Mouse (Mus musculus) gastrocnemius, postnatal 14 days (tissue): ENCODE data around the gene Nkx2-1. TPM values are rescaled to one million over a fixed set of nuclear protein-coding genes. Genes with fewer than 3 reads are reported as not detected.
"Not testable (repeated sequence)": the region's sequence is repeated elsewhere in the genome, so short reads cannot be mapped to it uniquely, and the experiment has no call there.

Experiments used
- DNase-seq: peaks from one replicate; pipeline ENCODE4 v3.0.0; 2021; ENCODE audit warnings: mixed read lengths
- intact Hi-C: fragments of 180-260 bp; cut with DNase I; formaldehyde crosslinking; loops from one replicate; pipeline ENCODE4 v1.15.1; 2025; ENCODE audit warnings: low total_unique reads
- total RNA-seq, 2 experiments: library from RNA; stranded (reverse); gene quantifications; 2 replicates each; pipeline ENCODE4 v1.2.3; 2021

Gene Nkx2-1
- total RNA-seq, 2 experiments from 2014 or later, result not detected

DNA sequence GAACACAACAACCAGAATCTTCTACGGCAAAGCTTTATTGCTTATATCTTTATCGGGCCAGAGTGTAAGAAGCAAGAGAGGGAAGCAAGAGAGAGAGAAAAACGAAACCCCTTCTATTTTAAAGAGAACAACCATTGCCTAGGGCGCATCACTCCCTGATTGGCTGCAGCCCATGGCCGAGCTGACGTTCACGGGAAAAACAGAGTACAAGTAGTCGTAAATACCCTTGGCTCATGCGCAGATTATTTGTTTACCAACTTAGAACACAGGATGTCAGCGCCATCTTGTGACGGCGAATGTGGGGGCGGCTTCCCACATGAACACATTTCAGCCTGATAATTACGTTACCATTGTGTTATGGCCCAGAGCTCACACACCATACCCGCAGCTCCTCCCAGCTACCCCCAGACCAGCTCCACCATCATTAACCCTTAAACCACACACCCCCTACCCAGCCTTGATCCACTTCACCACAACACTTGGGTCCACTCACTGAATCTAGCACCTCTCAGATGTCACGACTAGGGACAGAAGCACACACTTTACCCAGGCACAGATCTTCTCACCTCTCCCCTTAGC is 11.4 kb downstream of the Nkx2-1 start:
- DNase-seq, intact Hi-C loops: not testable (repeated sequence)

DNA sequence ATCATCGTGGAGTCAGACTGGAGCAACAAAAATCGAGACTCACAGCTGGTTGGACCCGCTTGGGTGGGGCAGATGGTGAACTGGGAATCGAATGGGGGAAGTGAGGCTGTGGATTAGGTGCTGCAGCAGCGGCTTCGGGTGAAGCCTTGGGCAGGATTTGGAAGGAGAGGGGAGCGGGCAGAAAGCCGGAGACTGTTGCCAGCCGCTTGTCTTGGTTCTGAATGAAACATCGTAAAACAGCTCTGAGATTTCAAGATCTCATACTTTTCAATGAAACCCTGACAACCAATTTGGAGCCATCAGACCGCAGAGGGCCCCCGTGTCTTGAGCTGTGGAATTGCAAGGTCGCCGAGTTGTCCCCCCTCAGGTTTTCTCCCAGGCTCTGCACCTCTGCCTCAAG is 12.5 kb downstream of the Nkx2-1 start:
- intact Hi-C loops, result no loop called here
- no peak for DNase-seq

DNA sequence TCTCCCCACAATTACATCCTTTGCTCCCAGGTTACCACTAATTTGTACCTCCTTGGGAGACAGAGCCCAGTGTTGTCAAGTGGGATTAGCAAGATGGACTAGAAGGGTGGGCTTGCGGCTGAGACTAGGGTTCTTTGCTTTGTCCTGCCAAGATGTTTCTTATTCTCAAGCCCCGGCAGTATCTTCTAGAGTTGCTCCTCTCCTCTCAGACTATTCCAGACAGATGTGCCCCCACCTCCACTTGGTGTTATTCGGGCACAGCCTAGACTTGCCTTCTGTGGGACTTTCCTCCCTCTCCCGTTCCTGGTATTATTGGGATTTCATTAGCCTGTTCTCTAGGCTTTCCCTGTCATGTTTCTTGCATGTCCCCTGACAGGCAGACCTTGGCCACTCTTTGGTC is 14.5 kb downstream of the Nkx2-1 start:
- DNase-seq, result no peak
- intact Hi-C loops, result no loop called here

DNA sequence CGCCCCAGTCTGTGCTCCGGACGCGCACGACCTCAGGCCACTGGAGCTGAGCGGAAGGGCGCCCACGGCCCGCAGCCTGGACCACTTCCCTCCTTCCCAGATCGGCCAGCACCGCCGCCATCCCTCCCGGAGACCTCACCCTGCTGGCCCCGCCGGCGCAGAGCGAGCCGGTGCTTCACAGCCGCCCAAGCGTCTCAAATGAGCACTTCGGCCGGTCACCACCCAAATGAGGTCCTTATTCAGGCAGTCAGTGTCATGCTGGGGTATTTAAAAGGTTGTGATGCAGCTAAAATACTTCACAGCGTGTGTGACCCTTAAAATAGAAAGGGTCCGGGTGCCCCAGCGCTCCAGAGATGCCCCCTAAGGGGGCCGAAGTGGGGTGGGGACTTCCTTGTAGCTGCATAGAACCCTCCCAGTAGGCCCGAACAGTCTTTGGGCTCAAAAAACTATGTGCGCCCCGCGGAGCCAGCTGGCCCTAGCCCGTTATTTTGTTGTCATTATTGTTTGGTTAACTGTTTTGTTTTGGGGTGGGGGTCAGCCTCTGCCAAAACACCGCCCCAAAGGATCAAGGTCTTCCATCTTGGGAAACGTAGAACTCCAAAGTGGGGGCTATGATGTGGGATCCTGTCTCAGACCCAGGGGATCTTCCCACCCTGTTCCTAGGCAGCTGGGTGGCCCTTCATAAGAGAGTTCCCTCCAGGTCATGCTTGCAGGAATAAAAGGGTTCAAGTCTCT is 15.4 kb downstream of the Nkx2-1 start:
- no peak for DNase-seq
- intact Hi-C loops, result no loop called here

DNA sequence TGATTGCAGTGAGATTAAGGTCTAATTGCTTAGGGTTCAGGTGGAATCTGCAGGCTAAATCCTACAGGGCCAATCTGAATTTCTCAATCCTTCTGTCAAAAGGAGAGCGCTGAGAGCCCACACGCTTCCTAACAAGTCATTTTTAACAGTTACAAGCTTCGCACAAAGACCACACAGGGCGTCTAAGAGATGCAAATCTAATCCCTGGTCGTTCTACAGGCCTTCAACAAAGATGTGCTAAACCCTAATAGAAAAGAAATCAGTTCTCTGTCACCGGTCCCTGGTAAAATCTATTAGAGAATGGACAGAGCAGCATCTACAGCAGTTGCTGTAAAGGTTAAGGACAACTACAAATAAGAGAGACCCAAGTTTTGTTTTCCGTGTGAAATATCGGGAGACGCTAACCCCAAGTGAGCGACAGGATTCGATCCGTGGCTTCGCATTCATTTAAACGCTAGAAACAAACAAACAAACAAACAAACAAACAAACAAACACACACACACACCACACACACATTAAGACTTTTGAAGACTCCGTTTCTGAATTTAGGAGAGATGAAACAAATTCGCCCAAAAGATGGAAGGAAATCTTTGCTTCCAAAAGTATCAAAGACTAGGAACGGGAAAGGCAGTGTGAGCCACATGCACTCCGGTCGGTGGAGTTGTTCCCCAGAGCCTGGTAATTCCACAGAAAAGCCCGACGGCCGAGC is 16.2 kb downstream of the Nkx2-1 start:
- intact Hi-C loops, result no loop called here
- DNase-seq, result no peak

DNA sequence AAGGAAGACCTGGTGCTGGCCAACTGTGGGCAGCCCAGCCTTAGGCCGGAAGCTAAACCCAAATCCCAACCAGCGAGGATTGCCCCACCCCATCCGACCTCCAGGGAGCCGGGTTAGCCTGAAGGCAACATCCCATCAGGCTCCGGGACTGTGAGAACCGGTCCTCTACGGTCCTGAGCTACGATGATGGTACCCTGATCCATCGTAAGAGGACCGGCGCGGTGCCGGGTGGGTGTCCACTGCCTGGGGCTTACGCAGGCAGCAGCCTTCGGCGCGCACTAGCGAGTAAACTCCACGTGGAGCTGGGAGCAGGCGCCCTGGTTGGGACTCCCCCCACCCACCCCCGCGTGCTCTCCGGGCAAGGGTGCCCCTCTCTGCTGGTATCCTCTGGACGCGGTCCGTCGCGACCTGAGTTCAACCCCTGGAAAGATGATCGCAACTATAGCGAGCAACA is 16.9 kb downstream of the Nkx2-1 start:
- intact Hi-C loops, result no loop called here
- DNase-seq, result no peak

DNA sequence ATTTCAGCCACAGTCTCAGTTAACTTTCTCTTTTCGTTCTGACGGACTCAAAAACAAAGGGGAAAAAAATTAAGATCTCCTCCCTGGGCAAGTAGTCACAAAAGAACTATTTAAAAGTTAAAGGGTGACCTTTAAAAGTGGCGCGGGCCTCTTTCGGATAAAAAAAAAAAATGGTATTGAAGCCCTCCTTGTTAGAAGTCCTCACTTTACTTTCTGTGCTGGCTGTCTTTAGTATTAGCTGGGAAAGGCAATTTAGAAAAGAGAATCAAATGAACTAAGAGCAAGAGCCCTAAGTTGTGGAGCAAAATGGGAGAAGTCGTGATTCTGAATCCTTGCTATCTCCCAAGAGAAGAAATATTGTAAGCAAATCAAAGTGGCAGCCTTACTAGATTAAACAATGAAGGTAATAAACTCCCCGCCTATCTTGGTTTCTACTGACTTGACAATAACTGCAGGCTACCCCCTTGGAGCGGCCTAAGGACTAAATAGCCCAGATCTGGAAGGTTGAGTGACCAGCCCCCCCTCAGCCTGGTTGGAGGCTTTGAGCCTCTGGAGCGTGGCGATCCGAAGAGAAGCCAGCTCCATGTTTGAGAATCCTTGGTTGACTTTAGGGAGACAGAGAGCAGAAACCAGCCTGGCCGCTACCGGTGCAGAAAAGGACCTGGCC is 17.5 kb downstream of the Nkx2-1 start:
- no peak for DNase-seq
- intact Hi-C loops, result no loop called here

DNA sequence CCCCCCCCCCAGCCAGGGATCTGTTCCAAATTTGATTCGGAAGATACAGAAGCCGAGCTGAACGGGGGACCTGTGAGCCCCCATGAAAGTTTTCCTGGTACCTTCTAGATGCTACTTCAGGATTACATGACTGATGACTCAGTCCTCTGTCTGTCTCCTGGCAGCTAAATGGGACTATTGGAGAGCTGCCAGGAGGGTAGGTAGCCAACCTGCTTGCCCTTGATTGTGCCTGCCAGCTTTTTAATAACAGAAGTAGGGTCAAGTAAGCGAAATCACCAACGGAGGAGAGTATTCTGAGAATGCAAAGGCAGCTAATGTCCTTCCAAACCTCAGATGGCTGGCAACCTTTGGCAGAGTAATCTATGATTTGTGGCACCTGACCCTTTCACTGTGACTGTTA is 18.5 kb downstream of the Nkx2-1 start:
- DNase-seq, result no peak
- intact Hi-C loops, result no loop called here

DNA sequence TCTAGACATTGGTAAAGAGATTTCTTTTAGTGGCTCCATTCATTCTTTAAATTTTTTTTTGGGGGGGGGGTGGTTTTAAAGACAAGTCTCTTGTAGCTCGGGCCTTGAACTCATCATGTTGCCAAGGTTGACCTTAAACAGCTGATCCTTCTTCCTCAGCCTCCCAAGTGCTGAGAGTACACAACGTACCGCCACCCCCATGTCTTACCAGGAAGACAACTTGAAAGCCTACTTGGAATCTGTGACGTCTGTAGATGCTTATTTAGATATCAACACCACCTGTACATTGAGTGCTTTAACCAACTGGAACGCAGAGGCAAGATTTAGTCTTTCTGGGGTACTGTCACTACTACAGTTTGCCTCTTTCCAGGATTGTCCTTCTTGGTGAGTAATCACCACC is 21.9 kb downstream of the Nkx2-1 start:
- no peak for DNase-seq

DNA sequence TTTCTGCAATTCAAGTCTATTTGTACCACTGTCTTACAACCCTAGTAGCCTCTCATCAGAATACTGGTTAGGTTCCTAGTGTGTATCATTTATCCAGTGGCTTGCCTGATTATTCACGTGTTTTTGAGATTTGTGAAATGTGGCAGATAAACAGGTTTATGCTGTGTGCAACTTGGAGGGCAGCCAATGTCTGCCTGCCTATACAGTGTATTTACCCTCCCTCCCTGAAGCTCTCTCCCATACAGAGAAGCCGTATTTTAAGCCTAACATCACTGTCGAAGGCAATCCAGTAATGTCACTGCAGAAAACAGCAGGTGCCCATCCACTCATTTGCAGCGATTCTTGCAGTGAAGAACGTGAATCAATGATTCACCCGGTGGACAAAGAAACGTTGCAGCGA is 28.3 kb downstream of the Nkx2-1 start:
- DNase-seq, result no peak
- intact Hi-C loops, result no loop called here

More for the DNA sequence above, 21.9 kb downstream of the Nkx2-1 start:
- intact Hi-C loops, result no loop called here

DNA sequence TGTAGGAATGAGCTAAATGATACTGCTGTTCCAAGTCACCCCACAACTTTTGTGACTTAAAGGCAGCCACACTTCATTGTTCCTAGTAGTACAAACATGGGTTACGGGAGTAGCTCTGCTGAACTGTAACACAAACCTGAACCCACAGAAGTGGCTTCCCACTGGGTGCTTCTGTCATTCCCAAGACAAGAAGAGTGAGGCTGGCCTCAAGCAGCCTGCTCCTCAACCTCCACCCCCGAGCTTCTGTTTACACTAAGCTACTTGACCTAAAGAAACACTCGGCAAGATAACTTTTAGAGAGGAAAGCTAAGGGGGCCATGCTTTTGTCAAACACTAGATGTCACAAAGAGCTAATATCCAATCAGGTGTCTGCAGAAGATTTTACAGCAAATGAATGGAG is 49.7 kb downstream of the Nkx2-1 start:
- intact Hi-C loops, result no loop called here
- no peak for DNase-seq

DNA sequence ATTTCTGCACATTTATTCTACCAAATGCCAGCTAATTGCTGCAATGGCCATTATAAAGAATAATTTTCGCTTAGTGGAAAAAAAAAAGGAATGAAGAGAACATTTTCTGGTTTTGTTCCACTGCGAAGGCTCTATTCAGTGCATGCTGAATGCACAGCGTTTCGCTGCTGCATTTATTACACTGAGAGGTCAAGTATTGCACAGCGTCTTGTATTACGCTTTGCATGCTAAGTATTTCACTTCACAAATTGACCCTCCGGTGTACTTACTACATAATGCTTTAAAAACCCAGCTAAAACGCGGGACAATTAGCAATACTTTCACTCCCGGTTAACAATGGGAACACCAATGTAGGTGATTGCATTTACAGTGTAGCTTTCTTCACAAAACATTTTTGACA is 54.1 kb downstream of the Nkx2-1 start:
- intact Hi-C loops, result no loop called here
- no peak for DNase-seq

Other genes with a start within 250 kb of the Nkx2-1 start
- 1 to 10 TPM; 6.4 to 8.3 TPM for gene Mbip, start 191.0 kb downstream of the Nkx2-1 start, total RNA-seq
- not detected for gene Nkx2-9, start 76.4 kb upstream of the Nkx2-1 start, total RNA-seq
- under 1 TPM in 1 of 2 experiments, not detected in 1; 0.04 TPM for gene Pax9, start 154.9 kb upstream of the Nkx2-1 start, total RNA-seq